In the genomic region with DNA sequence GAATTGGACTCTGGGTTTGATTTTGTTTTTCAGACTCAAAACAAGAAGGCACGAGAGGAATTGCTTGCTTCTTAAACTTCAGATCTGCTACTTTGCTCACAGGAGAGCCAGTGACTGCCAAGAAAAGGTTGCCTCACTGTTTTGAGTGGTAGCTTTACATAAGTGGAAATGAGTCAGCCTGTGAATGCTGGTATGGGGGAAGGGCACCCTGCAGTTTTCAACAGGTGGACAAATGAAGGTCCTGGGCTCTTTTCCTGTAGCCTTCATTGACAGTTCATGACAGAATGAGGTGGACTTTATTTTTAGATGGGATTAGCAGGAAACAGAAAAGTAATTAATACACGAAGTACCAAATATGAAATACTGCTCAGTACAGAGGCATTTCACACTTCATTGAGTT, we compare ENCODE assay signal across 11 mouse cellular contexts. TPM values are rescaled to one million over a fixed set of nuclear protein-coding genes. Genes with fewer than 3 reads are reported as not detected.
DNase-seq lines count a peak whose midpoint lies in the region.
"Had no signal": no experiment of that assay in that cellular context is flagged by ENCODE, and none has a peak within 500 bp of the region (broad histone marks: within the 10 kb centered on the region; RNA-seq: fewer than 3 reads in every experiment).

No protein-coding gene starts in this region.

- peak; percentile 11 for DNase-seq in heart, adult 8-10 months (ENCODE audit: low spot score)
- no peak for DNase-seq in heart, adult 11 months
- DNase-seq in A20 (ENCODE audit: low read depth, low spot score) (peak; percentile 29), adipocyte (ENCODE audit: low spot score) (peak; percentile 29)
- peak; percentile 82 for DNase-seq in lung, postnatal 36 days
- no peak for DNase-seq in yolk sac, embryonic 10.5 days (ENCODE audit: low spot score)
- DNase-seq in spleen, adult 12 weeks (ENCODE audit: low spot score) = no peak
- DNase-seq: cerebellum, adult 9-11 months; thymus, postnatal 36 days had no signal

RNA-seq across cellular contexts. Expression of gene Naa11, which starts 29.6 kb away (rescaled TPM):
- total RNA-seq in heart, adult 8-10 months (2022) = not detected
- total RNA-seq: adrenal gland, postnatal 36 days; layer of hippocampus, adult 2 months had no signal

Comparison
In these comparisons a context has a peak if more than half of its experiments do, and no peak if none do; other contexts are left out.
1. DNase-seq: peak in heart, adult 8-10 months (single experiment), A20 (single experiment), adipocyte (single experiment) and lung, postnatal 36 days (single experiment); none in heart, adult 11 months (single experiment), yolk sac, embryonic 10.5 days (single experiment) and spleen, adult 12 weeks (single experiment).